9 mouse cellular contexts compared by ENCODE assay signal in genomic region chr1:191877681-191878080, GRCm38 (mm10).
"Had no signal": no experiment of that assay in that cellular context is flagged by ENCODE, and none has a peak within 500 bp of the region (broad histone marks: within the 10 kb centered on the region; RNA-seq: fewer than 3 reads in every experiment).

No protein-coding gene starts in this region.

- H3K4me1 ChIP-seq: lung, embryonic 15.5 days; neural tube, embryonic 15.5 days had no signal

- H3K27ac ChIP-seq: lung, embryonic 15.5 days; midbrain, embryonic 13.5 days; neural tube, embryonic 15.5 days had no signal

- ATAC-seq: midbrain, embryonic 13.5 days had no signal

- H3K9ac ChIP-seq: lung, embryonic 15.5 days; midbrain, embryonic 13.5 days; neural tube, embryonic 15.5 days had no signal

- H3K9me3 ChIP-seq: lung, embryonic 15.5 days; midbrain, embryonic 13.5 days; neural tube, embryonic 15.5 days had no signal

- DNase-seq: left cerebral cortex, postnatal 4 days; lung, postnatal 14 days; right cerebral cortex, adult 18-20 months; right cerebral cortex, postnatal 25 days; thymus, postnatal 36 days had no signal

- H3K4me2 ChIP-seq: lung, embryonic 15.5 days; midbrain, embryonic 13.5 days; neural tube, embryonic 15.5 days had no signal

- H3K4me3 ChIP-seq: lung, embryonic 15.5 days; midbrain, embryonic 13.5 days; myocyte; neural tube, embryonic 15.5 days had no signal

- H3K27me3 ChIP-seq: lung, embryonic 15.5 days; midbrain, embryonic 13.5 days; neural tube, embryonic 15.5 days had no signal

- H3K36me3 ChIP-seq: lung, embryonic 15.5 days; midbrain, embryonic 13.5 days; neural tube, embryonic 15.5 days had no signal
